ENCODE assay signal across 8 mouse cellular contexts in genomic region chr17:80846996-80847810, GRCm38 (mm10).
DNase-seq lines count a peak whose midpoint lies in the region; ATAC-seq and TF ChIP-seq lines count a peak whose summit lies in the region.

No protein-coding gene starts in this region.

- ATAC-seq in lung, embryonic 14.5 days (ENCODE audit: insufficient read depth) = peak; percentile 35; the same call in 1 of the 2 replicates
- peak; percentile 87 for ATAC-seq in heart, postnatal 0 days (ENCODE audit: insufficient read depth, low read depth)

- TF ChIP-seq EP300 in heart, postnatal 0 days (IDR thresholded peaks at IDR 0.05; ENCODE audit: low read depth) = no peak

- H3K9ac ChIP-seq in lung, embryonic 14.5 days = no peak overlapping the region
- no peak overlapping the region for H3K9ac ChIP-seq in heart, postnatal 0 days (replicated peaks; ENCODE audit: low read depth, low read length)

- peak; percentile 40 for DNase-seq in lung, embryonic 14.5 days
- DNase-seq in lung, adult 2 months = no peak
- DNase-seq in cerebellum, postnatal 25 days = peak; percentile 81
- peak; percentile 57 for DNase-seq in heart, postnatal 0 days (ENCODE audit: low spot score)
- peak; percentile 49 for DNase-seq in lung, postnatal 36 days
- DNase-seq in spleen, adult 18-20 months = no peak
- no peak for DNase-seq in frontal cortex, postnatal 10 days (ENCODE audit: low spot score in 2 of 2)
- no peak for DNase-seq in urinary bladder, postnatal 36 days (ENCODE audit: low spot score in 2 of 2)

- H3K36me3 ChIP-seq in lung, embryonic 14.5 days (ENCODE audit: insufficient read depth) = no peaks in the 10 kb centered on the region
- no peaks in the 10 kb centered on the region for H3K36me3 ChIP-seq in heart, postnatal 0 days (replicated peaks; ENCODE audit: control insufficient read depth, insufficient read depth, low read length)

- no peak overlapping the region for H3K4me3 ChIP-seq in lung, embryonic 14.5 days (ENCODE audit: low read depth, low read length)
- no peak overlapping the region for H3K4me3 ChIP-seq in lung, adult 2 months (replicated peaks; ENCODE audit: extremely low read depth, low read depth, low read length)
- peak overlapping the region; percentile 19 for H3K4me3 ChIP-seq in heart, postnatal 0 days (ENCODE audit: low read depth, low read length)

- no peak overlapping the region for H3K27ac ChIP-seq in lung, embryonic 14.5 days (ENCODE audit: low read depth)
- peak overlapping the region; percentile 52 for H3K27ac ChIP-seq in heart, postnatal 0 days (ENCODE audit: low read depth)

- no peak for TF ChIP-seq POLR2A in lung, adult 2 months (IDR thresholded peaks at IDR 0.05; ENCODE audit: borderline replicate concordance, extremely low read depth, low read depth, low read length)

- whole genome bisulfite sequencing in lung, embryonic 14.5 days = 62% methylated on average over 23 of the region's 23 CpGs
- 66% methylated on average over 23 of the region's 23 CpGs for WGBS in lung, adult 2 months
- WGBS in heart, postnatal 0 days = 35% methylated on average over 23 of the region's 23 CpGs

- H3K4me1 ChIP-seq in lung, embryonic 14.5 days (ENCODE audit: insufficient read depth) = no peaks in the 10 kb centered on the region
- no peaks in the 10 kb centered on the region; the same call in 1 of the 2 replicates for H3K4me1 ChIP-seq in lung, adult 2 months (ENCODE audit: control insufficient read depth, insufficient read depth, low read length)
- H3K4me1 ChIP-seq in heart, postnatal 0 days (ENCODE audit: control insufficient read depth, insufficient read depth) = peaks cover 13% of the 10 kb centered on the region

- peak overlapping the region; percentile 35 for H3K4me2 ChIP-seq in lung, embryonic 14.5 days
- peak overlapping the region; percentile 55 for H3K4me2 ChIP-seq in heart, postnatal 0 days (ENCODE audit: low read depth, low read length)

- no peaks in the 10 kb centered on the region for H3K9me3 ChIP-seq in lung, embryonic 14.5 days (ENCODE audit: low read depth, low read length)
- H3K9me3 ChIP-seq in heart, postnatal 0 days (replicated peaks; ENCODE audit: control insufficient read depth, low read length) = no peaks in the 10 kb centered on the region; the same call in 1 of the 2 replicates

- no peaks in the 10 kb centered on the region for H3K27me3 ChIP-seq in lung, embryonic 14.5 days (ENCODE audit: insufficient read depth, low read length)
- H3K27me3 ChIP-seq in heart, postnatal 0 days (ENCODE audit: control insufficient read depth, insufficient read depth, low read length) = no peaks in the 10 kb centered on the region

- no peak for TF ChIP-seq CTCF in lung, embryonic 14.5 days (IDR thresholded peaks at IDR 0.05; ENCODE audit: low read depth)
- TF ChIP-seq CTCF in lung, adult 2 months (IDR thresholded peaks at IDR 0.05; ENCODE audit: insufficient read depth, low read length) = no peak
- TF ChIP-seq CTCF in heart, postnatal 0 days (IDR thresholded peaks at IDR 0.05; ENCODE audit: low read depth) = no peak; the same call in 1 of the 2 replicates

Comparison
In these comparisons a context has a peak if more than half of its experiments do, and no peak if none do; other contexts are left out.
1. DNase-seq: peak in lung, embryonic 14.5 days (single experiment), cerebellum, postnatal 25 days (2 of 2), heart, postnatal 0 days (single experiment) and lung, postnatal 36 days (single experiment); none in lung, adult 2 months (single experiment), spleen, adult 18-20 months (0 of 2), frontal cortex, postnatal 10 days (0 of 2) and urinary bladder, postnatal 36 days (0 of 2).